Mouse (Mus musculus) small intestine, adult 2 months (tissue): Measurements from ENCODE around the gene Tmem108. TPM values are rescaled to one million over a fixed set of nuclear protein-coding genes. Genes with fewer than 3 reads are reported as not detected.

Experiments
- H3K27ac ChIP-seq: fragments of 200-500 bp; 2 replicates; pipeline ENCODE4 v1.5.1; 2012; ENCODE audit warnings: low read depth, low read length, control low read depth, inconsistent platforms; ENCODE audit not compliant: insufficient read depth
- H3K27me3 ChIP-seq: fragments of 200-500 bp; 2 replicates; pipeline ENCODE4 v1.6.1; 2012; ENCODE audit warnings: mild to moderate bottlenecking, moderate library complexity, low read length, inconsistent platforms; ENCODE audit not compliant: control insufficient read depth, insufficient read depth
- H3K36me3 ChIP-seq: fragments of 200-500 bp; 2 replicates; pipeline ENCODE4 v1.6.1; 2012; ENCODE audit warnings: mild to moderate bottlenecking, low read length, control low read depth, inconsistent platforms; ENCODE audit not compliant: control insufficient read depth, insufficient read depth
- H3K4me1 ChIP-seq: fragments of 200-500 bp; 2 replicates; pipeline ENCODE4 v1.6.1; 2012; ENCODE audit warnings: low read length, inconsistent platforms, mixed read lengths; ENCODE audit not compliant: control insufficient read depth, insufficient read depth, insufficient read length
- H3K4me3 ChIP-seq: fragments of 200-500 bp; 2 replicates; pipeline ENCODE4 v1.5.1; 2012; ENCODE audit warnings: low read depth, mild to moderate bottlenecking, control low read depth, inconsistent platforms, low read length, moderate library complexity
- CTCF ChIP-seq: fragments of 200-500 bp; IDR thresholded peaks from 2 replicates; pipeline ENCODE4 v1.5.1; 2012; ENCODE audit warnings: low read depth, mild to moderate bottlenecking, control low read depth, inconsistent platforms, low read length, moderate library complexity, mixed read lengths; ENCODE audit not compliant: insufficient replicate concordance, insufficient read length; ENCODE audit errors: extremely low read depth
- POLR2A ChIP-seq: fragments of 200-500 bp; IDR thresholded peaks from 2 replicates; pipeline ENCODE4 v1.6.1; 2012; ENCODE audit warnings: low read depth, mild to moderate bottlenecking, control low read depth, inconsistent platforms, low read length, moderate library complexity
- WGBS: fragments of 180-500 bp; shearing (Covaris S2); methylation state at CpG from one replicate; pipeline ENCODE4 v1.1.7; 2018; 5-methylcytosine and 5-hydroxymethylcytosine counted together
- polyA plus RNA-seq: library from polyadenylated mRNA; depleted of rRNA; stranded (reverse); fragments of >200 nt; gene quantifications from 2 replicates; pipeline ENCODE4 v1.2.3, GENCODE M21; 2012

Gene Tmem108
- polyA plus RNA-seq, 1 experiment = 0.85 TPM

DNA sequence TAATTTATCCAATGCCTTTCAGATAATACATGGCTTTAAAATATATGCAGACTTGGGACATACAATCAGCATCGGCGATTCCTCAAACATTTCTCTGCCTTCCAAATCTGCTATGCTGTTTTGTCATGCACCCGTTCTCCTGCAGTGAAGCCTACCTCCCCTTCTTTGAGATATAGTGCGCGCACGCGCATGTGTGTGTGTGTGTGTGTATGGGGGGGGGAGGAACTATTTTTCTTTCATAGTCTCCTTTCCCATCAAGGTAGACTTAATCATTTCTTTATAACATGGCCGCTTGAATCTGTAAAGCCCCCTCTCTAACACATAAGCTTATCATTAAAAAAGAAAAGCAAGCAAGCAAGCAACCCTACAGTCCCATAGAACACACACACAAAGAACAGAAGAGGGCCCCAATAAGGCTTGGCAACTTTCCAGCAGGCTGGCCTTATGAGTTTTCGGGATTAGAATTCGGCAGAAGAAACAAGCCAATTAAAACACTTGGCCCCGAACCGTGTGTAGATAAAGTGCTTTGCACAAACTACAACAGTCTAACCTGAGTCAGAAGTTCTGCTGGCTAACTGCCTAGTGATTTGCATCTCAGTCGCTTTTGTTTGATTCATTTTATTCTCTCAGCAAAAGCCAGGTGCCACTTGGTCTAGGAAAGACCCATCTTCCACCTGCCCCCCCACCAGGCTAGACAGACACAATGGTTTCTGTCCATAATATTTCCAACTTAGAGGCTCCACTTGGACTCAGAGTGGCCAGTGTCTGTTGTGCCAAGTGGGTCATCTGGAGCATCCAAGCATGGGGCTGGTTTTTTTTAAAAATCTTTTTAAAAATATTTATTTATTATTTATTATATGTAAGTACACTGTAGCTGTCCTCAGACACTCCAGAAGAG, 153.2 kb downstream of the Tmem108 start:
- Histone ChIP-seq H3K4me1 (no peaks in the 10 kb centered on the region), H3K36me3 (no peaks in the 10 kb centered on the region), H3K27me3 (no peaks in the 10 kb centered on the region), H3K4me3 (no peak overlapping the region), H3K27ac (no peak overlapping the region)
- 76% methylated on average over 13 of the region's 13 CpGs for WGBS
- TF ChIP-seq POLR2A = no peak
- TF ChIP-seq CTCF = no peak

DNA sequence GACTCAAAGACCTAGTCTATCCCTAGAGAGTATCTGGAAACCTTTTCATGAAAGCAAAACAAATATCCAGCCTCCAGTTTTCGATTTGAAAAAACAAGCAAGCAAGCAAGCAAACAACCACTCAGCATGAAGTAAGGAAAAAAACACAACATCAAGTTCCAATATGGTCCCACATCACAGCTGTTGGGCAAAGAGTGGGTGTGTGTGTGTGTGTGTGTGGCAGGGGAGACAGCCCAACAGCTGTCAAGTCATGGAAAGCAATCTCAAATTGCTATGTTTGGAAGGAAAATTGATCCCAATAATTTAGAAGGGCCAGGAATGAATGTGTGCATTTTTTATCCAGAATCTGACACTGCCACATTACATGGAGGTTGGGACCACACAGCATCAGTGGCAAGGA, 155.6 kb downstream of the Tmem108 start:
- Histone ChIP-seq H3K27ac (no peak overlapping the region), H3K27me3 (no peaks in the 10 kb centered on the region), H3K4me1 (no peaks in the 10 kb centered on the region), H3K4me3 (no peak overlapping the region), H3K36me3 (no peaks in the 10 kb centered on the region)
- no peak for TF ChIP-seq POLR2A
- no peak for TF ChIP-seq CTCF
- WGBS = 77% methylated on average over 1 of the region's 1 CpGs

DNA sequence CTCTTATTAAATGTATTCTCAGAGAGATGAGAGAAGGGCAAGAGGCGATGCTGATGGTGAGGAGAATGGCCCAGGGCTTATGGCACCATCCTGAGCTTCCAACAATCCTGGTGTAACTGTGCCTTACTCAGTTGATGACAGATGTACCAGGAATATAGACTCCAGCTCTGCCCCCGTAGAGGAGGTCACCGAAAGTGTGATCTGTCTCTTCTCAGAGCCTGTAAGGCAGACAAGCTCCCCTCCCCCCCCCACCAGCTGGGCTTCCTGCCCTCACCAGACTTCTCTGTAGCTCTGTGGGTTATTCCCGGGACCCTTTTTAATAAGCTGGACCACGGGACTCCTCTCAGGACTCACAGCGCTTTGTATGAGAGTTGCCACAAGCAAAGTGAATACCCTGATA, 157.8 kb downstream of the Tmem108 start:
- Histone ChIP-seq H3K27ac (no peak overlapping the region), H3K4me3 (no peak overlapping the region), H3K27me3 (no peaks in the 10 kb centered on the region), H3K36me3 (no peaks in the 10 kb centered on the region), H3K4me1 (no peaks in the 10 kb centered on the region)
- TF ChIP-seq POLR2A = no peak
- no peak for TF ChIP-seq CTCF
- 77% methylated on average over 6 of the region's 6 CpGs for WGBS

DNA sequence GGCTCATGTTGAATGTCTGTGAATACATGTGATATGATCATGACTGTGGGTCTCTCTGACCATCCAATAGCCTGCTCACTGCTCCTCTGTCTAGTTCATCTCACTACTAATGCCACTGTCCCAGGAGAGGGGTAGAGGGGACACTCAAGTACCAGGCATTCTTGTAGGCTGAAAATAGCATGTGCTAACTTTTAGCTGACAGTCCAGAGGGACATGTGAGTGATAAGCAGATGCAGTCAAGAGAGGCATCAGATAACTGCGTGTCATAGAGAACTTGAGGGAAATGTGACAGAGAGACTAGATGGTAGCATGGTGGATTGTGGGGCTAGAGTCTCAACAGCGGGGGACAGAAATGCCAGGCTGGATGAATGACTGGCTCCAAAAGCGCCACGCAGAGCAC, 159.8 kb downstream of the Tmem108 start:
- Histone ChIP-seq H3K27ac (no peak overlapping the region), H3K27me3 (no peaks in the 10 kb centered on the region), H3K36me3 (no peaks in the 10 kb centered on the region), H3K4me1 (no peaks in the 10 kb centered on the region), H3K4me3 (no peak overlapping the region)
- 90% methylated on average over 4 of the region's 4 CpGs for WGBS
- TF ChIP-seq CTCF (no peak), POLR2A (no peak)

DNA sequence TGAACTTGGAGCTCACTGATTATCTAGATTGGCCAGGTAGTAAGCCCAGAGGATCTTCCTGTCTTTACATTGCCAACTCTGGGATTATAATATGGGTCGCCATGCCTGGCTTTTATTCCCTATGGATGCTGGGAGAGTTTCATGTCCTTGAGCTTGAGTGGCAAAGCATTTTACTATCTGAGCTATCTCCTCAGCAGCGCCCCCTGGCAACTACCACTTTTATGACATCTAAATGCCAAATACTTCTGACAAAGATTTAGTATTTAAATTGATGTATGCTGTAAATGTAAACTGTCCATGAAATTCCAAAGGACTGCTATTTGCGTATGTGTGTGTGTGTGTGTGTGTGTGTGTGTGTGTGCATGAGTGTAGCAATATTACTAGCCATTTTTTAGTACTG, 160.8 kb downstream of the Tmem108 start:
- Histone ChIP-seq H3K27me3 (no peaks in the 10 kb centered on the region), H3K4me1 (no peaks in the 10 kb centered on the region), H3K4me3 (no peak overlapping the region), H3K27ac (no peak overlapping the region), H3K36me3 (no peaks in the 10 kb centered on the region)
- no peak for TF ChIP-seq CTCF
- no peak for TF ChIP-seq POLR2A
- WGBS = 49% methylated on average over 3 of the region's 3 CpGs

DNA sequence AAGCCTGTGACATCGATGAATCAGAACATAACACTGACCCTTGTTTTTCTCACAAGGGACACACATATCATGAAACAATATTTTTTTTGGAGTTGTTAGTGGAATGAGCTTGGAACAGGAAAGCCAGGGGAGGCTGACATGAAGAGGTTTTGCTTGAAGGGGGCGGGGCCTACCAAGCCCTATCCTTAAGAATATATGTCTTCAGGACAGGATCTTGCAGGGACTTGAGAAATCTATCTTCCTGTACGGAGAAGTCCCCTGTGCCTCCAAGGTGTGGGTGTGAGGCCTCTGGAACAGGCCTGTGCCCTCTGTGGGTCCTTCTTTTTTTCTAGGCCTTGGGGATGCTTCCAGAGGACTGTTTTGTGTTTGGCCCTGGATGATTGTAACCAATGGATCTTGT, 161.7 kb downstream of the Tmem108 start:
- Histone ChIP-seq H3K36me3 (no peaks in the 10 kb centered on the region), H3K27me3 (no peaks in the 10 kb centered on the region), H3K27ac (no peak overlapping the region), H3K4me1 (no peaks in the 10 kb centered on the region), H3K4me3 (no peak overlapping the region)
- TF ChIP-seq CTCF (no peak), POLR2A (no peak)
- 87% methylated on average over 3 of the region's 3 CpGs for WGBS

DNA sequence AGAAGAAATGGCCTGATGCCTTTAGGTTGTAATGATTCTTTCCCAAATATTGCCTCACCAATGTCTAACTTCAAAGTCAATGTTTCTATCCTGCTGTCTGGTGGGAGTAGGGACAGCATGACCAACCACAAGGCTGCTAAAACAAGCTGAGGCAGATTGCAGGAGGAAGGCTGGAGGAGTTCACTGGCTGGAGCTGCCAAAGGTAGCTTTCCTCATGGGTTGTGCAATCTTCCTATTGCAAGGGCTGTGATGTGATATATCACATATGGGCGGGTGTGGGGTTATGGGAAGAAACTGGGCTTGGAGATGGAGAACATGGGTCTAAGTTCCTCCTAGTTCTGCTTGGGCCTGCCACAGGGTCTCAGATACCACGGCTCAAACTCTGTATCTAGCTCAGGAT, 163.8 kb downstream of the Tmem108 start:
- TF ChIP-seq POLR2A (no peak), CTCF (no peak)
- no peak overlapping the region for H3K4me3 ChIP-seq
- H3K27ac ChIP-seq = no peak overlapping the region
- H3K36me3 ChIP-seq = no peaks in the 10 kb centered on the region
- no peaks in the 10 kb centered on the region for H3K27me3 ChIP-seq
- H3K4me1 ChIP-seq = no peaks in the 10 kb centered on the region
- 70% methylated on average over 2 of the region's 2 CpGs for WGBS
